Mouse (Mus musculus): ENCODE data around the gene Fgfr2. TPM values are rescaled to one million over a fixed set of nuclear protein-coding genes. Genes with fewer than 3 reads are reported as not detected.

Gene Fgfr2
- total RNA-seq, 2 experiments from 2014 or later: 56.7 to 61.5 TPM

GRCm38 (mm10) chr7:132702024-132702423 lies 421.1 kb downstream of the Fgfr2 start:
- DNase-seq (ENCODE audit: low spot score in 2 of 2): no peak

GRCm38 (mm10) chr7:132701412-132701811 lies 421.7 kb downstream of the Fgfr2 start:
- no peak for DNase-seq (ENCODE audit: low spot score in 2 of 2)

- DNase-seq (ENCODE audit: low spot score in 2 of 2): no peak
Observed at GRCm38 (mm10) chr7:132700107-132700506, 423.0 kb downstream of the Fgfr2 start.

GRCm38 (mm10) chr7:132699639-132700038 lies 423.5 kb downstream of the Fgfr2 start:
- no peak for DNase-seq (ENCODE audit: low spot score in 2 of 2)

- no peak for DNase-seq (ENCODE audit: low spot score in 2 of 2)
Observed at GRCm38 (mm10) chr7:132699165-132699564, 424.0 kb downstream of the Fgfr2 start.

- no peak for DNase-seq (ENCODE audit: low spot score in 2 of 2)
Observed at GRCm38 (mm10) chr7:132698737-132699136, 424.4 kb downstream of the Fgfr2 start.

GRCm38 (mm10) chr7:132697258-132697796 lies 425.8 kb downstream of the Fgfr2 start:
- DNase-seq (ENCODE audit: low spot score in 2 of 2): no peak

- DNase-seq (ENCODE audit: low spot score in 2 of 2): no peak
Observed at GRCm38 (mm10) chr7:132693561-132693960, 429.6 kb downstream of the Fgfr2 start.

GRCm38 (mm10) chr7:132692719-132693118 lies 430.4 kb downstream of the Fgfr2 start:
- peak in 1 of 2 experiments; percentile 62 for DNase-seq (ENCODE audit: low spot score in 2 of 2)

- DNase-seq (ENCODE audit: low spot score in 2 of 2): no peak
Observed at GRCm38 (mm10) chr7:132690716-132691472, 432.3 kb downstream of the Fgfr2 start.

GRCm38 (mm10) chr7:132689722-132690121 lies 433.4 kb downstream of the Fgfr2 start:
- DNase-seq (ENCODE audit: low spot score in 2 of 2): no peak

GRCm38 (mm10) chr7:132688721-132689120 lies 434.4 kb downstream of the Fgfr2 start:
- peak in 1 of 2 experiments; percentile 37 for DNase-seq (ENCODE audit: low spot score in 2 of 2)

GRCm38 (mm10) chr7:132687897-132688296 lies 435.3 kb downstream of the Fgfr2 start:
- no peak for DNase-seq (ENCODE audit: low spot score in 2 of 2)

- DNase-seq (ENCODE audit: low spot score in 2 of 2): no peak
Observed at GRCm38 (mm10) chr7:132686515-132686914, 436.6 kb downstream of the Fgfr2 start.

- no peak for DNase-seq (ENCODE audit: low spot score in 2 of 2)
Observed at GRCm38 (mm10) chr7:132683923-132684322, 439.2 kb downstream of the Fgfr2 start.

- DNase-seq (ENCODE audit: low spot score in 2 of 2): no peak
Observed at GRCm38 (mm10) chr7:132682901-132683300, 440.2 kb downstream of the Fgfr2 start.

GRCm38 (mm10) chr7:132682336-132682735 lies 440.8 kb downstream of the Fgfr2 start:
- no peak for DNase-seq (ENCODE audit: low spot score in 2 of 2)

GRCm38 (mm10) chr7:132681831-132682230 lies 441.3 kb downstream of the Fgfr2 start:
- no peak for DNase-seq (ENCODE audit: low spot score in 2 of 2)

- DNase-seq (ENCODE audit: low spot score in 2 of 2): no peak
Observed at GRCm38 (mm10) chr7:132681296-132681695, 441.9 kb downstream of the Fgfr2 start.

GRCm38 (mm10) chr7:132679549-132679948 lies 443.6 kb downstream of the Fgfr2 start:
- DNase-seq (ENCODE audit: low spot score in 2 of 2): no peak

GRCm38 (mm10) chr7:132679117-132679516 lies 444.0 kb downstream of the Fgfr2 start:
- peak; percentile 46 to 82 for DNase-seq (ENCODE audit: low spot score in 2 of 2)

- DNase-seq (ENCODE audit: low spot score in 2 of 2): no peak
Observed at GRCm38 (mm10) chr7:132675922-132676321, 447.2 kb downstream of the Fgfr2 start.

Data from layer of hippocampus, adult 18-20 months (tissue).